Comparison of ENCODE assay signal across 14 mouse cellular contexts in the genomic region with DNA sequence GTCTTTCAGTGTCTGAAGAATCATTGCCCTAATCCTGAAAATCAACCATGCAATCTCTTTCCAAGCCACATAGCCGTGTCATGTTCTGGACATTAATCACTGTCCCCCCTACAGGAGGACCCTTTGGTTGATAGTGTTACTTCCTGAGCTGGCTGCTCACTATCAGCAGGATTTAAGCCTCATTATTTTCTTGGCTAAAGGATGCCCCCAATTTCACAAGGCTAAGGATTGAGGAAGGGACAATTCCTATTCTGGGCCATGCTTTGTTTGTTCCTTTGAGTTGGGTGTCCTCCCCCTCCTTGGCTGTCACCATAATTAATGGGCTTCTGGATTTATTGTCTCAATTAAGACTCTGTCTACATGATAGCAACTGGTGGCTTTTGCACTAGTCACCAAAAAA.
DNase-seq lines count a peak whose midpoint lies in the region; ATAC-seq lines count a peak whose summit lies in the region.
"Had no signal": no experiment of that assay in that cellular context is flagged by ENCODE, and none has a peak within 500 bp of the region (broad histone marks: within the 10 kb centered on the region; RNA-seq: fewer than 3 reads in every experiment).

No protein-coding gene starts in this region.

- no peak overlapping the region for H3K27ac ChIP-seq in liver, embryonic 16.5 days (ENCODE audit: low read length)
- H3K27ac ChIP-seq in liver, embryonic 12.5 days, result no peak overlapping the region
- H3K27ac ChIP-seq: heart, embryonic 10.5 days had no signal

- H3K9ac ChIP-seq in liver, embryonic 16.5 days (ENCODE audit: low read depth, low read length), result no peak overlapping the region
- no peak overlapping the region for H3K9ac ChIP-seq in liver, embryonic 12.5 days

- WGBS in liver, embryonic 16.5 days (ENCODE audit: insufficient replicate concordance), result 27% methylated on average over 1 of the region's 1 CpGs
- 24% methylated on average over 1 of the region's 1 CpGs for WGBS in liver, embryonic 12.5 days (ENCODE audit: insufficient replicate concordance)

- no peaks in the 10 kb centered on the region for H3K9me3 ChIP-seq in liver, embryonic 16.5 days (replicated peaks; ENCODE audit: control insufficient read depth, low read length)
- H3K9me3 ChIP-seq in liver, embryonic 12.5 days (replicated peaks), result no peaks in the 10 kb centered on the region
- H3K9me3 ChIP-seq: heart, embryonic 10.5 days had no signal

- H3K4me3 ChIP-seq in liver, embryonic 16.5 days (ENCODE audit: low read depth, low read length), result no peak overlapping the region
- H3K4me3 ChIP-seq in liver, embryonic 12.5 days, result no peak overlapping the region
- H3K4me3 ChIP-seq: heart, embryonic 10.5 days had no signal

- no peaks in the 10 kb centered on the region for H3K27me3 ChIP-seq in liver, embryonic 16.5 days (ENCODE audit: control insufficient read depth, insufficient read depth, low read depth, low read length)
- H3K27me3 ChIP-seq in liver, embryonic 12.5 days (replicated peaks), result no peaks in the 10 kb centered on the region
- H3K27me3 ChIP-seq: CH12.LX had no signal

- H3K4me2 ChIP-seq in liver, embryonic 16.5 days (ENCODE audit: low read depth, low read length), result no peak overlapping the region
- no peak overlapping the region for H3K4me2 ChIP-seq in liver, embryonic 12.5 days

- no peaks in the 10 kb centered on the region for H3K36me3 ChIP-seq in liver, embryonic 16.5 days (ENCODE audit: control insufficient read depth, insufficient read depth)
- H3K36me3 ChIP-seq in liver, embryonic 12.5 days, result no peaks in the 10 kb centered on the region
- H3K36me3 ChIP-seq: heart, embryonic 10.5 days had no signal

- peak; percentile 45 for ATAC-seq in liver, embryonic 16.5 days (ENCODE audit: low read depth)
- ATAC-seq in liver, embryonic 12.5 days, result no peak
- ATAC-seq: intestine, postnatal 0 days had no signal

- peak; percentile 59 for DNase-seq in embryo, embryonic 10 days (ENCODE audit: low spot score)
- DNase-seq in embryo, embryonic 11 days, result no peak
- peak; percentile 59 for DNase-seq in embryo, embryonic 10.5 days (ENCODE audit: low spot score)
- peak; percentile 37 for DNase-seq in kidney, postnatal 10 days
- DNase-seq in cerebellum, adult 11 months, result no peak
- DNase-seq in urinary bladder, adult 2 months (ENCODE audit: low spot score), result no peak
- DNase-seq: cerebellum, adult 9-11 months; gastrocnemius, postnatal 25 days; right cerebral cortex, postnatal 25 days had no signal

- H3K4me1 ChIP-seq in liver, embryonic 16.5 days (ENCODE audit: control insufficient read depth, low read depth, low read length), result no peaks in the 10 kb centered on the region
- no peaks in the 10 kb centered on the region for H3K4me1 ChIP-seq in liver, embryonic 12.5 days

Comparison
In these comparisons a context has a peak if more than half of its experiments do, and no peak if none do; other contexts are left out.
1. DNase-seq: peak in embryo, embryonic 10 days (single experiment), embryo, embryonic 10.5 days (single experiment) and kidney, postnatal 10 days (single experiment); none in embryo, embryonic 11 days (single experiment), cerebellum, adult 11 months (single experiment) and urinary bladder, adult 2 months (single experiment).